Mouse (Mus musculus) embryonic facial prominence, embryonic 14.5 days (tissue): ENCODE results near the gene Ube2b. TPM values are rescaled to one million over a fixed set of nuclear protein-coding genes. Genes with fewer than 3 reads are reported as not detected.

ENCODE experiments used
- ATAC-seq: fragments of 200-750 bp; cut with Nextera tagmentation; 2 replicates; pipeline ENCODE4 v1.8.0; 2017; ENCODE audit warnings: low read depth, moderate number of reproducible peaks, moderate TSS enrichment
- DNase-seq: peaks from one replicate; pipeline ENCODE4 v3.0.0-alpha.2; 2015; ENCODE audit warnings: low spot score
- H3K27ac ChIP-seq: fragments of 300-500 bp; sonication (generic); replicated peaks from 2 replicates; pipeline ENCODE4 v1.5.1; 2014; ENCODE audit warnings: low read depth, mild to moderate bottlenecking, low read length, moderate library complexity
- H3K27me3 ChIP-seq: fragments of 300-500 bp; sonication (generic); replicated peaks from 2 replicates; pipeline ENCODE4 v1.6.1; 2014; ENCODE audit warnings: low read length; ENCODE audit not compliant: control insufficient read depth, insufficient read depth
- H3K36me3 ChIP-seq: fragments of 300-500 bp; sonication (generic); 2 replicates; pipeline ENCODE4 v1.6.1; 2014; ENCODE audit warnings: low read length, mixed read lengths; ENCODE audit not compliant: control insufficient read depth, insufficient read depth
- H3K4me1 ChIP-seq: fragments of 300-500 bp; sonication (generic); 2 replicates; pipeline ENCODE4 v1.6.1; 2014; ENCODE audit warnings: antibody characterized with exemption, low read length; ENCODE audit not compliant: control insufficient read depth, insufficient read depth
- H3K4me2 ChIP-seq: fragments of 300-500 bp; sonication (generic); 2 replicates; pipeline ENCODE4 v1.6.1; 2014; ENCODE audit warnings: low read depth, mild to moderate bottlenecking, low read length, moderate library complexity, mixed read lengths
- H3K4me3 ChIP-seq: fragments of 300-500 bp; sonication (generic); 2 replicates; pipeline ENCODE4 v1.5.1; 2014; ENCODE audit warnings: low read depth, mild to moderate bottlenecking, low read length
- H3K9ac ChIP-seq: fragments of 300-500 bp; sonication (generic); 2 replicates; pipeline ENCODE4 v1.6.1; 2014; ENCODE audit warnings: low read depth, mild to moderate bottlenecking, low read length, moderate library complexity, mixed read lengths
- H3K9me3 ChIP-seq: fragments of 300-500 bp; sonication (generic); 2 replicates; pipeline ENCODE4 v1.6.1; 2016; ENCODE audit warnings: low read length; ENCODE audit not compliant: control insufficient read depth
- WGBS: fragments of 180-500 bp; shearing (Covaris S2); extraction: QIAGEN DNeasy Blood & Tissue Kit; methylation state at CpG from one replicate; pipeline ENCODE4 v1.1.7; 2014; 5-methylcytosine and 5-hydroxymethylcytosine counted together
- polyA plus RNA-seq: library from polyadenylated mRNA; unstranded; fragments of >200 nt; fragmentation: Nextera tagmentation; extraction: Ambion mirVana; gene quantifications from 2 replicates; pipeline ENCODE4 v1.2.1, GENCODE M21; 2014

Ube2b gene
- polyA plus RNA-seq, 1 experiment from 2014 or later, result 165 TPM

GRCm38 (mm10) chr11:51935636-51936434 lies 64.7 kb downstream of the Ube2b start:
- DNase-seq (peak; percentile 40), ATAC-seq (no peak)
- WGBS, result 51% methylated on average over 5 of the region's 5 CpGs
- Histone ChIP-seq H3K4me3 (no peak overlapping the region), H3K9ac (no peak overlapping the region), H3K27me3 (no peaks in the 10 kb centered on the region), H3K27ac (no peak overlapping the region), H3K36me3 (no peaks in the 10 kb centered on the region), H3K4me1 (no peaks in the 10 kb centered on the region), H3K4me2 (no peak overlapping the region), H3K9me3 (no peaks in the 10 kb centered on the region)

Other genes starting within 250 kb of the Ube2b start
- 17.1 and 17.7 TPM in 2 replicates for gene Sec24a, start 237.1 kb downstream of the Ube2b start, polyA plus RNA-seq
- 112 and 113 TPM in 2 replicates for gene Sar1b, start 237.1 kb downstream of the Ube2b start, polyA plus RNA-seq
- gene Jade2, start 143.1 kb downstream of the Ube2b start, polyA plus RNA-seq, result 1.1 and 1.4 TPM in 2 replicates
- gene Cdkn2aipnl, start 33.1 kb downstream of the Ube2b start, polyA plus RNA-seq, result 80.1 and 90.8 TPM in 2 replicates
- 10.0 and 10.2 TPM in 2 replicates for gene Cdkl3, start 3.5 kb upstream of the Ube2b start, polyA plus RNA-seq
- gene Ppp2ca, start 97.9 kb upstream of the Ube2b start, polyA plus RNA-seq, result 91.2 and 95.4 TPM in 2 replicates
- gene Olfr1373, start 144.8 kb upstream of the Ube2b start, polyA plus RNA-seq, result not detected in 2 replicates
- not detected in 2 replicates for gene Olfr1371, start 213.2 kb upstream of the Ube2b start, polyA plus RNA-seq
- 737 and 739 TPM in 2 replicates for gene Skp1a, start 231.2 kb upstream of the Ube2b start, polyA plus RNA-seq